Mouse (Mus musculus) stomach, embryonic 14.5 days (tissue): ENCODE data around the gene Cdh15. TPM values are rescaled to one million over a fixed set of nuclear protein-coding genes. Genes with fewer than 3 reads are reported as not detected.
A peak's percentile ranks its signal among the peaks of the same experiment; 100 is the strongest.

ENCODE experiments used
- ATAC-seq: fragments of 200-750 bp; cut with Nextera tagmentation; 2 replicates; pipeline ENCODE4 v1.8.0; 2017; ENCODE audit warnings: low read depth, moderate TSS enrichment; ENCODE audit not compliant: insufficient number of reproducible peaks, insufficient read depth, low FRiP score
- H3K27ac ChIP-seq: fragments of 300-500 bp; sonication (generic); 2 replicates; pipeline ENCODE4 v1.5.1; 2014; ENCODE audit warnings: mild to moderate bottlenecking, low read length, moderate library complexity, mixed read lengths
- H3K27me3 ChIP-seq: fragments of 300-500 bp; sonication (generic); 2 replicates; pipeline ENCODE4 v1.6.1; 2014; ENCODE audit warnings: low read length, control low read depth, mixed read lengths; ENCODE audit not compliant: control insufficient read depth, insufficient read depth
- H3K36me3 ChIP-seq: fragments of 300-500 bp; sonication (generic); 2 replicates; pipeline ENCODE4 v1.6.1; 2014; ENCODE audit warnings: mild to moderate bottlenecking, control low read depth, low read length, moderate library complexity, mixed read lengths; ENCODE audit not compliant: control insufficient read depth, insufficient read depth
- H3K4me1 ChIP-seq: fragments of 300-500 bp; sonication (generic); 2 replicates; pipeline ENCODE4 v1.6.1; 2014; ENCODE audit warnings: low read length, control low read depth, mixed read lengths; ENCODE audit not compliant: control insufficient read depth, insufficient read depth
- H3K4me2 ChIP-seq: fragments of 300-500 bp; sonication (generic); replicated peaks from 2 replicates; pipeline ENCODE4 v1.6.1; 2014; ENCODE audit warnings: low read depth, low read length, control low read depth
- H3K4me3 ChIP-seq: fragments of 300-500 bp; sonication (generic); 2 replicates; pipeline ENCODE4 v1.5.1; 2014; ENCODE audit warnings: low read depth, low read length, control low read depth
- H3K9ac ChIP-seq: fragments of 300-500 bp; sonication (generic); replicated peaks from 2 replicates; pipeline ENCODE4 v1.6.1; 2014; ENCODE audit warnings: low read depth, mild to moderate bottlenecking, control low read depth, low read length, moderate library complexity, mixed read lengths
- H3K9me3 ChIP-seq: fragments of 300-500 bp; sonication (generic); 2 replicates; pipeline ENCODE4 v1.6.1; 2016; ENCODE audit warnings: low read depth, low read length, control low read depth; ENCODE audit not compliant: control insufficient read depth
- WGBS: fragments of 180-500 bp; shearing (Covaris S2); extraction: QIAGEN DNeasy Blood & Tissue Kit; methylation state at CpG from one replicate; pipeline ENCODE4 v1.1.7; 2014; 5-methylcytosine and 5-hydroxymethylcytosine counted together
- polyA plus RNA-seq: library from polyadenylated mRNA; unstranded; fragments of >200 nt; fragmentation: Nextera tagmentation; extraction: Ambion mirVana; gene quantifications from 2 replicates; pipeline ENCODE4 v1.2.1, GENCODE M21; 2014

The Cdh15 gene
- polyA plus RNA-seq: 0.26 and 0.52 TPM in 2 replicates

GRCm38 (mm10) chr8:122847829-122848561 lies at the start of gene Cdh15:
Cdh15 (plus strand) TSS chr8:122847966.
- Histone ChIP-seq H3K27ac (no peak within 1 kb of the TSS), H3K4me1 (peaks cover 5% of the 10 kb centered on the region; the same call in 1 of the 2 replicates), H3K36me3 (no peaks in the 10 kb centered on the region), H3K4me3 (no peak within 1 kb of the TSS), H3K9me3 (no peaks in the 10 kb centered on the region), H3K4me2 (peak within 1 kb of the TSS; percentile 20; the same call in 1 of the 2 replicates), H3K9ac (no peak within 1 kb of the TSS), H3K27me3 (no peaks in the 10 kb centered on the region)
- 15% methylated on average over 18 of the region's 18 CpGs for WGBS
- ATAC-seq: peak; percentile 80

GRCm38 (mm10) chr8:122803906-122804761 lies 43.6 kb upstream of the Cdh15 start:
- Histone ChIP-seq H3K4me2 (no peak overlapping the region), H3K27ac (no peak overlapping the region), H3K36me3 (no peaks in the 10 kb centered on the region; the same call in 1 of the 2 replicates), H3K4me3 (no peak overlapping the region), H3K4me1 (no peaks in the 10 kb centered on the region), H3K9me3 (no peaks in the 10 kb centered on the region), H3K27me3 (no peaks in the 10 kb centered on the region), H3K9ac (no peak overlapping the region)
- ATAC-seq: no peak
- 47% methylated on average over 15 of the region's 15 CpGs for WGBS

- WGBS: 66% methylated on average over 3 of the region's 3 CpGs
- Histone ChIP-seq H3K4me3 (no peak overlapping the region), H3K27me3 (no peaks in the 10 kb centered on the region), H3K4me1 (no peaks in the 10 kb centered on the region), H3K9me3 (no peaks in the 10 kb centered on the region), H3K9ac (no peak overlapping the region), H3K27ac (no peak overlapping the region), H3K36me3 (no peaks in the 10 kb centered on the region; the same call in 1 of the 2 replicates), H3K4me2 (no peak overlapping the region)
- ATAC-seq: no peak
Measured at GRCm38 (mm10) chr8:122805349-122805748, 42.4 kb upstream of the Cdh15 start.

GRCm38 (mm10) chr8:122806956-122807538 lies 40.7 kb upstream of the Cdh15 start:
- Histone ChIP-seq H3K4me2 (no peak overlapping the region), H3K4me3 (no peak overlapping the region), H3K36me3 (no peaks in the 10 kb centered on the region; the same call in 1 of the 2 replicates), H3K4me1 (no peaks in the 10 kb centered on the region), H3K27me3 (no peaks in the 10 kb centered on the region), H3K9ac (no peak overlapping the region), H3K27ac (no peak overlapping the region), H3K9me3 (no peaks in the 10 kb centered on the region)
- 66% methylated on average over 7 of the region's 7 CpGs for WGBS
- no peak for ATAC-seq

GRCm38 (mm10) chr8:122807907-122808306 lies 39.9 kb upstream of the Cdh15 start:
- H3K4me3 ChIP-seq: no peak overlapping the region
- WGBS: 85% methylated on average over 4 of the region's 4 CpGs
- ATAC-seq: no peak
- H3K4me1 ChIP-seq: no peaks in the 10 kb centered on the region
- no peak overlapping the region for H3K27ac ChIP-seq
- no peaks in the 10 kb centered on the region for H3K27me3 ChIP-seq
- no peaks in the 10 kb centered on the region for H3K36me3 ChIP-seq
- H3K9ac ChIP-seq: no peak overlapping the region
- H3K4me2 ChIP-seq: no peak overlapping the region
- no peaks in the 10 kb centered on the region for H3K9me3 ChIP-seq

GRCm38 (mm10) chr8:122810376-122810775 lies 37.4 kb upstream of the Cdh15 start:
- no peaks in the 10 kb centered on the region for H3K4me1 ChIP-seq
- H3K27ac ChIP-seq: no peak overlapping the region
- ATAC-seq: no peak
- H3K4me2 ChIP-seq: no peak overlapping the region
- no peaks in the 10 kb centered on the region for H3K9me3 ChIP-seq
- WGBS: 71% methylated on average over 8 of the region's 8 CpGs
- no peak overlapping the region for H3K9ac ChIP-seq
- H3K27me3 ChIP-seq: no peaks in the 10 kb centered on the region
- peaks cover 6% of the 10 kb centered on the region; the same call in 1 of the 2 replicates for H3K36me3 ChIP-seq
- no peak overlapping the region for H3K4me3 ChIP-seq

- Histone ChIP-seq H3K4me1 (no peaks in the 10 kb centered on the region), H3K36me3 (peaks cover 6% of the 10 kb centered on the region)
- no peak for ATAC-seq
Measured at GRCm38 (mm10) chr8:122811870-122812494, 35.8 kb upstream of the Cdh15 start.

More at GRCm38 (mm10) chr8:122811870-122812494, 35.8 kb upstream of the Cdh15 start:
- H3K27me3 ChIP-seq: no peaks in the 10 kb centered on the region
- H3K9me3 ChIP-seq: no peaks in the 10 kb centered on the region
- no peak overlapping the region for H3K4me3 ChIP-seq
- no peak overlapping the region for H3K9ac ChIP-seq
- WGBS: 67% methylated on average over 16 of the region's 16 CpGs
- H3K27ac ChIP-seq: no peak overlapping the region
- no peak overlapping the region for H3K4me2 ChIP-seq
